Mouse (Mus musculus) bone marrow, adult 2 months (tissue): ENCODE results near the gene Hbq1b. TPM values are rescaled to one million over a fixed set of nuclear protein-coding genes. Genes with fewer than 3 reads are reported as not detected.
"Not testable (repeated sequence)": the region's sequence is repeated elsewhere in the genome, so short reads cannot be mapped to it uniquely, and the experiment has no call there.

Source experiments
- H3K27ac ChIP-seq: fragments of 200-500 bp; 2 replicates; pipeline ENCODE4 v1.5.1; 2012; ENCODE audit warnings: low read depth, mild to moderate bottlenecking, control low read depth, inconsistent platforms, low read length; ENCODE audit not compliant: control insufficient read depth, poor library complexity, insufficient read depth
- H3K4me1 ChIP-seq: fragments of 200-500 bp; 2 replicates; pipeline ENCODE4 v1.6.1; 2011; ENCODE audit warnings: low read length; ENCODE audit not compliant: control insufficient read depth, insufficient read depth
- H3K4me3 ChIP-seq: fragments of 200-500 bp; replicated peaks from 2 replicates; pipeline ENCODE3; 2011; ENCODE audit warnings: mild to moderate bottlenecking, low read depth, low read length, control low read depth; ENCODE audit not compliant: control insufficient read depth
- CTCF ChIP-seq: fragments of 200-500 bp; IDR thresholded peaks from 2 replicates; pipeline ENCODE4 v1.5.1; 2011; ENCODE audit warnings: low read length, control low read depth; ENCODE audit not compliant: control insufficient read depth, insufficient read depth
- POLR2A ChIP-seq: fragments of 200-500 bp; IDR thresholded peaks from 2 replicates; pipeline ENCODE4 v1.6.1; 2011; ENCODE audit warnings: low read depth, mild to moderate bottlenecking, control low read depth, low read length, borderline replicate concordance; ENCODE audit not compliant: control insufficient read depth
- WGBS: fragments of 180-500 bp; shearing (Covaris S2); methylation state at CpG from one replicate; pipeline ENCODE4 v1.1.7; 2018; 5-methylcytosine and 5-hydroxymethylcytosine counted together
- polyA plus RNA-seq: library from polyadenylated mRNA; stranded (reverse); fragments of >200 nt; gene quantifications from 2 replicates; pipeline ENCODE4 v1.2.4, GENCODE M21; 2011; ENCODE audit warnings: low replicate concordance; ENCODE audit not compliant: missing spikeins, insufficient read depth, insufficient read length

The Hbq1b gene
- polyA plus RNA-seq, 1 experiment = 44.2 TPM

GRCm38 (mm10) chr11:32285031-32285775 is 1.6 kb upstream of the Hbq1b start:
- H3K4me3 ChIP-seq = peak overlapping the region; percentile 14

DNA sequence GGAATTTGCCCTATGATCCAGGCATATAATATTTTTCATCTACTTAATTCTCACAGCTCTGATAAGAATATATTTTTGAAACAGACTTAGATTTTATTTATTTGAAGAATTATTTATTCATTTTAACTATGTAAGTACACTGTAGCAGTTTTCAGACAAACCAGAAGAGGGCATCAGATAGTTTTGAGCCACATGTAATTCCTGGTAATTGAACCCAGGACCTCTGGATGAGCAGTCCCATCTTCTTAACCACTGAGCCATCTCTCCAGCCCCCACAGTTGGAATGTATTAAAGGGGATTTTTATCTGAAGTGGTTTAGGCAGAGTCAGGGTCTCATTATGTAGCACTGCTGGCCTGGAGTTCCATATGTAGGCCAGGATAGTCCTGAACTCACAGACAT is 878 bp upstream of the Hbq1b start:
- H3K27ac ChIP-seq, H3K4me1 ChIP-seq, H3K4me3 ChIP-seq: not testable (repeated sequence)

More at GRCm38 (mm10) chr11:32285031-32285775, 1.6 kb upstream of the Hbq1b start:
- whole genome bisulfite sequencing = 64% methylated on average over 7 of the region's 7 CpGs
- Histone ChIP-seq H3K4me1 (peaks cover 2% of the 10 kb centered on the region; the same call in 1 of the 2 replicates), H3K27ac (peak overlapping the region; percentile 78)
- no peak for TF ChIP-seq CTCF
- peak; percentile 49; the same call in 1 of the 2 replicates for TF ChIP-seq POLR2A

DNA sequence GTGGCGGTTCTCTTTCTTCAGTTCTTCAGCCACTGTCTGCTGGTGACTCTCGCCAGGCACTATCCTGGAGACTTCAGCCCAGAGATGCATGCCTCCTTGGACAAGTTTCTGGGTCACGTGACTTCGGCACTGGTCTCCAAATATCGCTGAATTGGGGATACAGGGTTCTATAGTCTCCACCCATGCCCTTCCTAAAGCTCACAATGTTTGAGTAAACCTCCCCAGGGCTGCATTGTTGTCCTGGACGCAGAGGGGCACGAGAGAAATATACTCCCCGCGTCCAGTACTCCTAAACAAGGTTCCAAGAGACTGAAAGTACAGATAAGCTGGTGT is 694 bp downstream of the Hbq1b start:
- no peak for TF ChIP-seq POLR2A
- TF ChIP-seq CTCF = no peak
- WGBS = 70% methylated on average over 9 of the region's 9 CpGs
- peak overlapping the region; percentile 89 for H3K27ac ChIP-seq
- peak overlapping the region; percentile 70 for H3K4me3 ChIP-seq
- H3K4me1 ChIP-seq = no peaks in the 10 kb centered on the region

DNA sequence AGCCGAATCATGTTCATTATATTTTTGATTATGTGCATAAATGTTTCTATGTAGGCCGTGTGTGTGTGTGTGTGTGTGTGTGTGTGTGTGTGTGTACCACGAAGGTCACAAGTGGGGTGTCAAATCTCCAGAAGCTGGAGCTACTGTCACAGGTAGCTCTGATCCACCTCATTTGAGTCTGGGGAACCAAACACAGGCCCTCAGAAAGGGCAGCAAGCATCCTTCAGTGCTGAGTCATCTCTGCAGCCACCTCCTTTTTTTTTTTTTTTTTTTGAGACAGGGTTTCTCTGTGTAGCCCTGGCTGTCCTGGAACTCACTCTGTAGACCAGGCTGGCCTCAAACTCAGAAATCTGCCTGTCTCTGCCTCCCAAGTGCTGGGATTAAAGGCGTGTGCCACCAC is 6.1 kb downstream of the Hbq1b start:
- WGBS = 64% methylated on average over 4 of the region's 4 CpGs
- peak overlapping the region; percentile 69 for H3K27ac ChIP-seq
- not testable (repeated sequence) for H3K4me1 ChIP-seq, H3K4me3 ChIP-seq

DNA sequence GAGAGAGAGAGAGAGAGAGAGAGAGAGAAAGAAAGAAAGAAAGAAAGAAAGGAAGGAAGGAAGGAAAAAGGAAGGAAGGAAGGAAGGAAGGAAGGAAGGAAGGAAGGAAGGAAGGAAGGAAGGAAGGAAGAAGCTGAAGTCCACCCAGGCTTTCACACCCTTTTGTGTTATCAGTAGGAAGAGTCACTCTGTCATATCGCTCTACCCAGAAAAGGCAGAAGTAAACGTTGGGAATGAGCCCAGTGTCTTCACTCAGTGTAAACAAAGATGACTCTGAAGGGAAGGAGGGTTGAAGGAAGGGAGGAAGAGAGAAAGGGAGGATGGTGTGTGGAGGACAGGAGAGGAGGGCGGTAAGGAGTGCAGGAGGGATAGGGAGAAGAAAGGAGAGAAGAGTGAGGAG is 6.7 kb downstream of the Hbq1b start:
- H3K4me1 ChIP-seq, H3K4me3 ChIP-seq: not testable (repeated sequence)
- 47% methylated on average over 3 of the region's 3 CpGs for WGBS
- peak overlapping the region; percentile 74 for H3K27ac ChIP-seq

- H3K4me1 ChIP-seq = not testable (repeated sequence)
- Histone ChIP-seq H3K27ac (peak within 1 kb of the TSS; percentile 83), H3K4me3 (peak within 1 kb of the TSS; percentile 30)
- WGBS = no CpG with 5 or more reads among the region's 4 CpGs
These were observed 9.4 kb downstream of the Hbq1b start, which contains the start of gene Hba-a2 for GRCm38 (mm10) chr11:32296203-32296602. TSS of gene Hba-a2 (plus strand) at chr11:32296489.

- WGBS = 33% methylated on average over 2 of the region's 2 CpGs
- TF ChIP-seq POLR2A = peak; percentile 16; the same call in 1 of the 2 replicates
- H3K4me1 ChIP-seq = not testable (repeated sequence)
- Histone ChIP-seq H3K4me3 (peak overlapping the region; percentile 19), H3K27ac (peak overlapping the region; percentile 81)
These were observed 10.7 kb downstream of the Hbq1b start for GRCm38 (mm10) chr11:32297417-32297816.

- peak overlapping the region; percentile 39 for H3K4me3 ChIP-seq
- WGBS = 93% methylated on average over 1 of the region's 1 CpGs
- TF ChIP-seq POLR2A (no peak), CTCF (no peak)
These were observed 11.2 kb downstream of the Hbq1b start for GRCm38 (mm10) chr11:32297866-32298531.

GRCm38 (mm10) chr11:32298532-32298918 is 11.8 kb downstream of the Hbq1b start:
- no peak overlapping the region for H3K4me3 ChIP-seq
- TF ChIP-seq POLR2A = no peak
- no peak for TF ChIP-seq CTCF
- WGBS = 97% methylated on average over 2 of the region's 2 CpGs

More at GRCm38 (mm10) chr11:32297866-32298531, 11.2 kb downstream of the Hbq1b start:
- Histone ChIP-seq H3K4me1 (peaks cover 3% of the 10 kb centered on the region; the same call in 1 of the 2 replicates), H3K27ac (no peak overlapping the region; the same call in 1 of the 2 replicates)

More at GRCm38 (mm10) chr11:32298532-32298918, 11.8 kb downstream of the Hbq1b start:
- H3K27ac ChIP-seq = no peak overlapping the region; the same call in 1 of the 2 replicates
- peaks cover 3% of the 10 kb centered on the region; the same call in 1 of the 2 replicates for H3K4me1 ChIP-seq
